Mouse (Mus musculus) left cerebral cortex, adult 2 months (tissue): Measurements from ENCODE around the gene Nfib. TPM values are rescaled to one million over a fixed set of nuclear protein-coding genes. Genes with fewer than 3 reads are reported as not detected.

Source experiments
- DNase-seq, 2 experiments: peaks; one replicate each; pipeline ENCODE4 v3.0.0; 2021 to 2022; ENCODE audit warnings: low spot score in 2 of 2, mixed read lengths in 1 of 2; ENCODE audit errors: extremely low spot score in 1 of 2
- H3K27ac ChIP-seq: fragments of 200-600 bp; 2 replicates; pipeline ENCODE4 v1.8.1; 2022
- H3K4me3 ChIP-seq: fragments of 200-600 bp; 2 replicates; pipeline ENCODE4 v1.8.1; 2022
- CTCF ChIP-seq: fragments of 200-600 bp; IDR thresholded peaks from 2 replicates; pipeline ENCODE4 v1.8.1; 2022; ENCODE audit warnings: antibody characterized with exemption, mild to moderate bottlenecking, moderate library complexity
- intact Hi-C: fragments of 180-260 bp; cut with DNase I; formaldehyde crosslinking; loops from one replicate; pipeline ENCODE4 v1.15.1; 2025
- total RNA-seq, 2 experiments: library from RNA; stranded (reverse); gene quantifications; 2 replicates each; pipeline ENCODE4 v1.2.3; 2021

The Nfib gene
- total RNA-seq, 2 experiments from 2014 or later, result 83.8 to 90.1 TPM

- Histone ChIP-seq H3K27ac (no peak overlapping the region), H3K4me3 (no peak overlapping the region)
- no peak for TF ChIP-seq CTCF
- intact Hi-C loops, result no loop called here
- DNase-seq, result no peak
Measured at GRCm38 (mm10) chr4:82683583-82683982, 22.0 kb downstream of the Nfib start.

DNA sequence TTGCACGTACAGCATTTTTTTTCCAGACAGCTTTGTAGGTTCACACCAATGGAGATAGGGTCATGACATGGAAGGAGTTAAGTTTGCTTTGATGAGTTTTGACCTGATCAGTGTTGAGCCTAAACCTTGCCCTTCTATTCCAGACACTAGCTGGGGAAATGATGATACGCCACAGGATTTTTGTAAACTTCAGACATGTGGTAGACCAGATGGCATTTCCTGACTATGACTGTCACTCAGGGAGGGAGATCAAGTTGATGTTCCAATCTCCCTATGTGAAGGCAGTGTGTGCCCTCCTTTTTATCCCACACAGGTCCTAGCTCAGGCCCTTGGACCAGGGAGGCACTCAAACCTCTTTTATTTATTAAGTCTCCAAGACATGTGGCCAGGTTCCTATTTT is 29.4 kb downstream of the Nfib start:
- Histone ChIP-seq H3K4me3 (no peak overlapping the region), H3K27ac (no peak overlapping the region)
- DNase-seq, result no peak
- TF ChIP-seq CTCF, result no peak
- intact Hi-C loops, result no loop called here

DNA sequence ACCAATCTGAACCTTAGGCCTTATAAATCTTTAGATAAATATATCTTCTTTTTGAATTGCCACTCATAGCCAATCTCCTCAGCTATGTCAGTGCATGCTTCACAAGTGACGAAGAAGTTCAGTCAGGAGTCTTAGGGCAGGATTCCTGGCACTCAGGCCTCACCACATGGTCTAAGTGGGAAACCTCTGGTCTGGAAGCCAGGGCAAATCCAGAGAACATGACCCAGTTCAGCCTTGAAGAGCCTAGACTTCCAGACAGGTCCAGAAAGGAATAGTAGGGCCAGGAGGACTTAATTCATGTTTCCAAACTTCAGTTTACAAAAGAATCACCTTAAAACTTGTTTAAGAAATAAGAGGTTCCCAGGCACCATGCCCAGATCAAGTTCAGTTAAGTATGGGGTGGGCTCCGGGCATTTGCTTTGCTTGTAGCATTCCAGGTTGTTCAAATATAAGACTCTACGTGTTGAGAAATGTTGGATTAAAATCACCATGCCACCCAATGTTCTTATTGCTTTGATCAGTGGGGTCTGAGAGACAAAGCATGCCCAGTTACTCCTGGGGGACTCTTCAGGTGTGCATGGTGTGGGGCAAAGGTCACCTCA is 38.2 kb downstream of the Nfib start:
- Histone ChIP-seq H3K4me3 (no peak overlapping the region), H3K27ac (no peak overlapping the region)
- intact Hi-C loops, result no loop called here
- TF ChIP-seq CTCF, result no peak
- no peak for DNase-seq

GRCm38 (mm10) chr4:82664436-82664835 is 41.1 kb downstream of the Nfib start:
- intact Hi-C loops, result no loop called here
- no peak overlapping the region for H3K4me3 ChIP-seq
- TF ChIP-seq CTCF, result no peak
- no peak overlapping the region for H3K27ac ChIP-seq
- no peak for DNase-seq

DNA sequence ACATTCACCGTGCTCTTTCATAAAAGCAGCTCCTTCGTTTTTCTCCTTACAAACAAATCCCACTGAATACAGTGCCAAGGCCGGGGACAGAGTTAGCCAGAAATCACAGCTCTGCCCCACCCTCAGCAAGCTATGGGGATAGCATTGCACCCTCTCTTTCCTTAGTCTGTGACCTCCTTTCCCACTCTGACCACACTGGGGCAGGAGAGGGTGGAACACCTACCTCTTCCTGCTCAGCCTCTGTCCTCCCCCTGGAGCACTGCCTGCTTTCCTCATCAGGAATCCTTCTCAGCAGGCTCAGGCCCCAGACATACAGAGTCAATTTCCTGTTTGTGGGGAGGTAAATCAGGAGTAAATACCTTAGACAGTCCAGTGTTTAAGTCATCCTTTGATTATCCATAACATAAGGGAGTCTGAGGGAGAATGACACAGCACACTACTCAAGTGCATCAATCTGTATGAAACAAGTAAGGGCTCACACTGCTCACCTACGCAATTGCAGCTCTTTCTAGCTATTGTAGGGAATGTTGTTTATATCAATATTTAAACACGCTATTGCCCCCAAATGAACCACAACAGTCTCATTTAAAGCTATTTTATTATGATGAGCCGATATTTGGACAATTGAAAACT is 41.7 kb downstream of the Nfib start:
- DNase-seq, result no peak
- TF ChIP-seq CTCF, result no peak; the same call in 1 of the 2 replicates
- intact Hi-C loops, result no loop called here
- H3K4me3 ChIP-seq, result no peak overlapping the region
- no peak overlapping the region for H3K27ac ChIP-seq

DNA sequence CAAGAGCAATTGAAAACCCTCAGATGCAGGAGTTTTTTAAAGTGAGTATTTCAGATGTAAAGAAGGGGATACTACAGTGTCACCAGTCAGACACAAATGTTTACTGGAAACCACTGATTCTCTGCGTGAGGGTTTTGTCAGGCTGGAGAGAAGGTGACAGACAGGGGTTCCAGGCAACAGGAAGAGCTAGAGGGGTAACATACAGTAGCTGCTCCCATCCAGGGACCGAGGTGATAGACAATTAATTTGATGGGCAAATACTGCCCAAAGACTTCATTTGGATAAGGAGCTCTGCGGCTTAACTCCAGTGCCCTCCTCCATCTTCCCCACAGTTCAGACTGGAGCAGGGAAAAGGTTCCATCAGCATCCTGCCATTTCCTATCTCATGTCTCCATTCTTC is 42.9 kb downstream of the Nfib start:
- intact Hi-C loops, result no loop called here
- no peak for TF ChIP-seq CTCF
- no peak overlapping the region for H3K27ac ChIP-seq
- DNase-seq, result no peak
- no peak overlapping the region for H3K4me3 ChIP-seq

- TF ChIP-seq CTCF, result no peak
- intact Hi-C loops, result no loop called here
- no peak for DNase-seq
- Histone ChIP-seq H3K4me3 (no peak overlapping the region), H3K27ac (no peak overlapping the region)
Measured at GRCm38 (mm10) chr4:82662222-82662621, 43.3 kb downstream of the Nfib start.

- TF ChIP-seq CTCF, result no peak
- Histone ChIP-seq H3K27ac (no peak overlapping the region), H3K4me3 (no peak overlapping the region)
- intact Hi-C loops, result no loop called here
- DNase-seq, result no peak
Measured at GRCm38 (mm10) chr4:82661215-82661614, 44.3 kb downstream of the Nfib start.

DNA sequence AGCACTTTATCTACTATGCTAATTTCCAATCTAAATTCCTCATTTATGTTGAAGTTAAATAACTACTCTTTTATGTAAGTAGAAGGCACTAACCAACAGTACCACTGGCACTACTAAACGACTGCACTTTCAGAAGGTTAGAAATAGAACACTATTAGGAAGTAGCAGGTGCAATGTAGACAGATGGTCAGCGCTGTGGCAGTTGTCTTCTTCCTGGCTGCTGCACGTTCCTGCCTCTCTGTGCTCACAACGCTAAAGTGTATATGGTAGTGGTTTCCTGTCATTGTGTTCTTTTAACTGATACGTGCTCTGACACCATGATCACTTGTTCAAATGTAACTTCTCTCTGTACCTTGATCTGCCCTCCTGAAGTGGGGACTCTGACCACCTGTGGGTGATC is 59.9 kb downstream of the Nfib start:
- no peak for DNase-seq
- H3K4me3 ChIP-seq, result no peak overlapping the region
- intact Hi-C loops, result no loop called here
- no peak for TF ChIP-seq CTCF
- H3K27ac ChIP-seq, result no peak overlapping the region

- intact Hi-C loops, result loop anchor here (1.0 to 5.0 kb wide), 2 partner anchors 290 to 538 kb away; no protein-coding TSS in a partner anchor
- H3K4me3 ChIP-seq, result no peak overlapping the region
- H3K27ac ChIP-seq, result no peak overlapping the region
- no peak for DNase-seq
- TF ChIP-seq CTCF, result no peak
Measured at GRCm38 (mm10) chr4:82644797-82645196, 60.8 kb downstream of the Nfib start.

- no peak overlapping the region for H3K27ac ChIP-seq
- no peak for TF ChIP-seq CTCF
- DNase-seq, result no peak
- intact Hi-C loops, result loop anchor here (1.0 to 5.0 kb wide), 2 partner anchors 291 to 539 kb away; no protein-coding TSS in a partner anchor
- H3K4me3 ChIP-seq, result no peak overlapping the region
Measured at GRCm38 (mm10) chr4:82643734-82644085, 61.8 kb downstream of the Nfib start.

- peak in 1 of 2 experiments; percentile 30 for DNase-seq
- peak; percentile 38 for TF ChIP-seq CTCF
- intact Hi-C loops, result loop anchor here (5.0 kb wide), 1 partner anchor 539 kb away; no protein-coding TSS in a partner anchor
- H3K27ac ChIP-seq, result no peak overlapping the region
- no peak overlapping the region for H3K4me3 ChIP-seq
Measured at GRCm38 (mm10) chr4:82643022-82643733, 62.4 kb downstream of the Nfib start.
